Mouse (Mus musculus): ENCODE measurements around the gene Prss23.

DNA sequence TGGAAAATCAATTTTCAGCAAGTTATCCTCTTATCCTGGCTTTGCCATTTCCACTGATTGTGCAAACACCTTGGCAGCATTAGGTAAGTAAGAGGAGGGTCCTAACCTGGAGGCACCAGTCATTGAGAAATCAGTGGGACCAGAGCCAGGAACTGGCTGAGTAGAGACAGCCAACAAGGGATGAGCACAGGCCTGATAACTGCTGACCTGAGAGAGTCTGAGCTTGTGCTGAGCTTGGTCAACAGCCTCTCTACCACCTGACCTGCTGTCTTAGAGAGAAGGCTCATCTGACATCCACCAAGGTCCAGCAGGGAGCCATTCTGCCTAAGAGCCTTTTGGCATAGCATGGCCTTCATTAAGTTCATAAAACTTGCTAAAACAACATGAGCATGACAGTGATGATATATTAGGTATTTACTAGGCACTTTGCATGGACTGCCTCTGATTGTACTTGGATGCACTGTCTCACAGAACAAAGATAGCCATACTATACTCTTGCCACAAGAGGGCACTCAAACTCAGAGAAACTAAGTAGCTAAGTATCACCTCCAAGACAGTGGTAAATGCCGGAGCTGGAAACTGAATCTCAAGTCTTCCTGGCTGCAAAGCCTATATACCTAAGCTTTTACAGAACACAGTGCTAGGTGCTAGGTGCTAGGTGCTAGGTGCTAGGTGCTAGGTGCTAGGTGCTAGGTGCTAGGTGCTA lies 49.5 kb downstream of the Prss23 start:
- TF ChIP-seq GABPA (IDR thresholded peaks at IDR 0.05; ENCODE audit: insufficient replicate concordance, low read depth, low read length), result no peak
- TF ChIP-seq NELFE (IDR thresholded peaks at IDR 0.05; ENCODE audit: low read depth, low read length), result no peak; the same call in 1 of the 2 replicates
- peak; percentile 66 to 91 for TF ChIP-seq CTCF (conservative IDR thresholded peaks at IDR 0.05 in 1 of 2, IDR thresholded peaks at IDR 0.05 in 1 of 2; ENCODE audit: low read depth in 2 of 2, low read length in 2 of 2)
- TF ChIP-seq USF1 (IDR thresholded peaks at IDR 0.05; ENCODE audit: low read depth, low read length), result no peak
- peak; percentile 52 for TF ChIP-seq ZC3H11A (IDR thresholded peaks at IDR 0.05; ENCODE audit: low read depth, low read length)
- TF ChIP-seq POLR2A (IDR thresholded peaks at IDR 0.05; ENCODE audit: low read depth, low read length), result no peak
